Mouse (Mus musculus) lung, embryonic 16.5 days (tissue): ENCODE results near the gene 1500011B03Rik. TPM values are rescaled to one million over a fixed set of nuclear protein-coding genes. Genes with fewer than 3 reads are reported as not detected.
"Not testable (repeated sequence)": the region's sequence is repeated elsewhere in the genome, so short reads cannot be mapped to it uniquely, and the experiment has no call there.

ENCODE experiments used
- ATAC-seq: fragments of 200-750 bp; cut with Nextera tagmentation; 2 replicates; pipeline ENCODE4 v1.8.0; 2017; ENCODE audit warnings: low read depth, mild to moderate bottlenecking, moderate library complexity
- H3K27ac ChIP-seq: fragments of 300-500 bp; sonication (generic); 2 replicates; pipeline ENCODE4 v1.5.1; 2014; ENCODE audit warnings: mild to moderate bottlenecking, control low read depth, low read length
- H3K27me3 ChIP-seq: fragments of 300-500 bp; sonication (generic); 2 replicates; pipeline ENCODE4 v1.6.1; 2014; ENCODE audit warnings: low read depth, low read length, mixed read lengths; ENCODE audit not compliant: control insufficient read depth, insufficient read depth
- H3K36me3 ChIP-seq: fragments of 300-500 bp; sonication (generic); 2 replicates; pipeline ENCODE4 v1.6.1; 2014; ENCODE audit warnings: low read length; ENCODE audit not compliant: control insufficient read depth, insufficient read depth
- H3K4me1 ChIP-seq: fragments of 300-500 bp; sonication (generic); replicated peaks from 2 replicates; pipeline ENCODE4 v1.6.1; 2014; ENCODE audit warnings: low read length, mixed read lengths; ENCODE audit not compliant: control insufficient read depth, insufficient read depth
- H3K4me2 ChIP-seq: fragments of 300-500 bp; sonication (generic); 2 replicates; pipeline ENCODE4 v1.6.1; 2014; ENCODE audit warnings: low read depth, low read length, control low read depth
- H3K4me3 ChIP-seq: fragments of 300-500 bp; sonication (generic); 2 replicates; pipeline ENCODE4 v1.5.1; 2014; ENCODE audit warnings: mild to moderate bottlenecking, low read length, control low read depth
- H3K9ac ChIP-seq: fragments of 300-500 bp; sonication (generic); 2 replicates; pipeline ENCODE4 v1.6.1; 2014; ENCODE audit warnings: low read length, control low read depth
- H3K9me3 ChIP-seq: fragments of 300-500 bp; sonication (generic); 2 replicates; pipeline ENCODE4 v1.6.1; 2016; ENCODE audit warnings: low read length; ENCODE audit not compliant: control insufficient read depth
- WGBS: fragments of 180-500 bp; shearing (Covaris S2); extraction: QIAGEN DNeasy Blood & Tissue Kit; methylation state at CpG from one replicate; pipeline ENCODE4 v1.1.7; 2014; 5-methylcytosine and 5-hydroxymethylcytosine counted together
- polyA plus RNA-seq: library from polyadenylated mRNA; unstranded; fragments of >200 nt; fragmentation: Nextera tagmentation; extraction: Ambion mirVana; gene quantifications from 2 replicates; pipeline ENCODE4 v1.2.1, GENCODE M21; 2015

1500011B03Rik gene
- polyA plus RNA-seq: 70.6 and 70.9 TPM in 2 replicates

GRCm38 (mm10) chr5:114822796-114823688 lies at the start of gene 1500011B03Rik:
1500011B03Rik (minus strand) TSS chr5:114823468.
- peaks cover 4% of the 10 kb centered on the region for H3K9me3 ChIP-seq
- 8% methylated on average over 46 of the region's 53 CpGs for WGBS
- H3K4me2 ChIP-seq: peak within 1 kb of the TSS; percentile 84
- H3K4me1 ChIP-seq: peaks cover 3% of the 10 kb centered on the region; the same call in 1 of the 2 replicates
- H3K9ac ChIP-seq: peak within 1 kb of the TSS; percentile 78
- H3K4me3 ChIP-seq: peak within 1 kb of the TSS; percentile 81
- H3K36me3 ChIP-seq: peaks cover 4% of the 10 kb centered on the region
- ATAC-seq: peak; percentile 89
- H3K27me3 ChIP-seq: no peaks in the 10 kb centered on the region
- peak within 1 kb of the TSS; percentile 76 for H3K27ac ChIP-seq

- no peak for ATAC-seq
Observed at GRCm38 (mm10) chr5:114865279-114865678, 42.0 kb upstream of the 1500011B03Rik start.

GRCm38 (mm10) chr5:114864813-114865212 lies 41.5 kb upstream of the 1500011B03Rik start:
- no peaks in the 10 kb centered on the region for H3K4me1 ChIP-seq
- ATAC-seq: no peak
- no peak overlapping the region for H3K4me2 ChIP-seq
- H3K27ac ChIP-seq: no peak overlapping the region
- H3K9ac ChIP-seq: no peak overlapping the region
- no peak overlapping the region for H3K4me3 ChIP-seq
- no peaks in the 10 kb centered on the region for H3K36me3 ChIP-seq
- H3K27me3 ChIP-seq: no peaks in the 10 kb centered on the region; the same call in 1 of the 2 replicates
- 82% methylated on average over 7 of the region's 7 CpGs for WGBS
- peaks cover 11% of the 10 kb centered on the region for H3K9me3 ChIP-seq

More at GRCm38 (mm10) chr5:114865279-114865678, 42.0 kb upstream of the 1500011B03Rik start:
- Histone ChIP-seq H3K36me3 (no peaks in the 10 kb centered on the region), H3K9me3 (peaks cover 11% of the 10 kb centered on the region), H3K4me1 (no peaks in the 10 kb centered on the region), H3K4me3 (no peak overlapping the region), H3K27me3 (no peaks in the 10 kb centered on the region; the same call in 1 of the 2 replicates), H3K9ac (no peak overlapping the region), H3K27ac (no peak overlapping the region), H3K4me2 (no peak overlapping the region)
- 80% methylated on average over 12 of the region's 12 CpGs for WGBS

- no peaks in the 10 kb centered on the region for H3K4me1 ChIP-seq
- H3K27ac ChIP-seq: no peak overlapping the region
- ATAC-seq: no peak
- H3K36me3 ChIP-seq: no peaks in the 10 kb centered on the region
- no peaks in the 10 kb centered on the region for H3K9me3 ChIP-seq
- no peak overlapping the region for H3K4me2 ChIP-seq
- WGBS: 57% methylated on average over 6 of the region's 6 CpGs
- no peak overlapping the region for H3K4me3 ChIP-seq
- no peak overlapping the region for H3K9ac ChIP-seq
- H3K27me3 ChIP-seq: peaks cover 6% of the 10 kb centered on the region
Observed at GRCm38 (mm10) chr5:114861730-114862129, 38.5 kb upstream of the 1500011B03Rik start.

- ATAC-seq: peak; percentile 60; the same call in 1 of the 2 replicates
- 4% methylated on average over 18 of the region's 18 CpGs for WGBS
- H3K4me1 ChIP-seq: no peaks in the 10 kb centered on the region
- H3K4me2 ChIP-seq: peak overlapping the region; percentile 56
- H3K9me3 ChIP-seq: no peaks in the 10 kb centered on the region
- peak overlapping the region; percentile 21; the same call in 1 of the 2 replicates for H3K4me3 ChIP-seq
- H3K9ac ChIP-seq: no peak overlapping the region
- no peak overlapping the region for H3K27ac ChIP-seq
- no peaks in the 10 kb centered on the region for H3K36me3 ChIP-seq
- H3K27me3 ChIP-seq: peaks cover 6% of the 10 kb centered on the region
Observed at GRCm38 (mm10) chr5:114859253-114859652, 36.0 kb upstream of the 1500011B03Rik start.

GRCm38 (mm10) chr5:114858582-114858981 lies 35.3 kb upstream of the 1500011B03Rik start, which contains the start of gene Gm9936:
Gm9936 (minus strand) TSS chr5:114858682.
- no peaks in the 10 kb centered on the region for H3K9me3 ChIP-seq
- H3K27me3 ChIP-seq: peaks cover 6% of the 10 kb centered on the region
- peak within 1 kb of the TSS; percentile 21; the same call in 1 of the 2 replicates for H3K4me3 ChIP-seq
- H3K4me2 ChIP-seq: peak within 1 kb of the TSS; percentile 56
- H3K4me1 ChIP-seq: no peaks in the 10 kb centered on the region
- no peak for ATAC-seq
- no peaks in the 10 kb centered on the region for H3K36me3 ChIP-seq
- no peak within 1 kb of the TSS for H3K27ac ChIP-seq
- WGBS: 63% methylated on average over 12 of the region's 12 CpGs
- H3K9ac ChIP-seq: no peak within 1 kb of the TSS

- not testable (repeated sequence) for H3K4me1 ChIP-seq, ATAC-seq
- WGBS: 62% methylated on average over 3 of the region's 5 CpGs
Observed at GRCm38 (mm10) chr5:114853364-114853763, 30.1 kb upstream of the 1500011B03Rik start, which contains the start of gene 4930519G04Rik. 4930519G04Rik (plus strand) TSS chr5:114853664.

GRCm38 (mm10) chr5:114851565-114852236 lies 28.4 kb upstream of the 1500011B03Rik start:
- Histone ChIP-seq H3K27ac (no peak overlapping the region), H3K4me1 (no peaks in the 10 kb centered on the region), H3K36me3 (no peaks in the 10 kb centered on the region), H3K27me3 (no peaks in the 10 kb centered on the region), H3K4me3 (no peak overlapping the region), H3K9ac (no peak overlapping the region), H3K4me2 (no peak overlapping the region), H3K9me3 (no peaks in the 10 kb centered on the region)
- WGBS: 75% methylated on average over 20 of the region's 20 CpGs
- ATAC-seq: no peak; the same call in 1 of the 2 replicates

More at GRCm38 (mm10) chr5:114853364-114853763, 30.1 kb upstream of the 1500011B03Rik start, which contains the start of gene 4930519G04Rik:
- not testable (repeated sequence) for H3K4me3 ChIP-seq, H3K4me2 ChIP-seq, H3K9me3 ChIP-seq, H3K36me3 ChIP-seq, H3K9ac ChIP-seq, H3K27me3 ChIP-seq, H3K27ac ChIP-seq

- H3K4me1 ChIP-seq, ATAC-seq, H3K9me3 ChIP-seq, H3K27me3 ChIP-seq, H3K4me3 ChIP-seq, H3K36me3 ChIP-seq, H3K4me2 ChIP-seq, H3K9ac ChIP-seq, H3K27ac ChIP-seq: not testable (repeated sequence)
- 81% methylated on average over 2 of the region's 2 CpGs for WGBS
Observed at GRCm38 (mm10) chr5:114844371-114844770, 21.1 kb upstream of the 1500011B03Rik start.
